Mouse (Mus musculus): ENCODE data around the gene Vmn2r19. TPM values are rescaled to one million over a fixed set of nuclear protein-coding genes. Genes with fewer than 3 reads are reported as not detected.
"Not testable (repeated sequence)": the region's sequence is repeated elsewhere in the genome, so short reads cannot be mapped to it uniquely, and the experiment has no call there.

The Vmn2r19 gene
- total RNA-seq (2021): not detected in 2 replicates
- long read RNA-seq, experiment 1: 0 reads
- long read RNA-seq, experiment 2: 0 reads

- DNase-seq: no peak
These were observed at the start of gene Vmn2r19 for GRCm38 (mm10) chr6:123308033-123308432. Gene Vmn2r19 (plus strand): TSS chr6:123308333.

DNA sequence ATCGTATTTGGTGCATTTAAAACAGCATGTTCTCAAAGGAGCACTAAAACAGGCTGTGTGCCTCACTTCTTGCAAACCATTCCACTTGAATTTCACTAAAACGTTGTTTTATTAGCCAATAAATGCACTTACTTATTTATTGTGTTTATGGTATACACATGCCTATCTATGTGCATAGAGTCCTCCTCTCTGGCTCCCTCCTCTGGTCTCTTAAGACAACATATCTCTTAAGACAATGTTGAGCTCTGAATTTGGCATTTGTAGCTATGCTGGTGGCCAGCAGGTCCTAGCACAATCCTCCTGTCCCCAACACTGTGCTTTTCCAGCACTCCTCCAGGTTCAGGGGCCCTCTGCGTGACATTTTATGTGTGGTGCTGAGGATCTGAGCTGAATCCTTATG, 49.2 kb upstream of the Vmn2r19 start:
- no peak for DNase-seq

- DNase-seq: no peak
These were observed 48.1 kb upstream of the Vmn2r19 start for GRCm38 (mm10) chr6:123259889-123260603.

- DNase-seq: no peak
These were observed 47.3 kb upstream of the Vmn2r19 start for GRCm38 (mm10) chr6:123260868-123261267.

GRCm38 (mm10) chr6:123261555-123262161, 46.5 kb upstream of the Vmn2r19 start, which contains the start of gene Clec4d:
Gene Clec4d (plus strand): TSS chr6:123262111.
- DNase-seq: no peak

- DNase-seq: no peak
These were observed 43.9 kb upstream of the Vmn2r19 start for GRCm38 (mm10) chr6:123264194-123264593.

GRCm38 (mm10) chr6:123265809-123266208, 42.3 kb upstream of the Vmn2r19 start:
- DNase-seq: no peak

GRCm38 (mm10) chr6:123266945-123267344, 41.2 kb upstream of the Vmn2r19 start:
- DNase-seq: no peak

GRCm38 (mm10) chr6:123279443-123279842, 28.7 kb upstream of the Vmn2r19 start:
- DNase-seq: no peak

DNA sequence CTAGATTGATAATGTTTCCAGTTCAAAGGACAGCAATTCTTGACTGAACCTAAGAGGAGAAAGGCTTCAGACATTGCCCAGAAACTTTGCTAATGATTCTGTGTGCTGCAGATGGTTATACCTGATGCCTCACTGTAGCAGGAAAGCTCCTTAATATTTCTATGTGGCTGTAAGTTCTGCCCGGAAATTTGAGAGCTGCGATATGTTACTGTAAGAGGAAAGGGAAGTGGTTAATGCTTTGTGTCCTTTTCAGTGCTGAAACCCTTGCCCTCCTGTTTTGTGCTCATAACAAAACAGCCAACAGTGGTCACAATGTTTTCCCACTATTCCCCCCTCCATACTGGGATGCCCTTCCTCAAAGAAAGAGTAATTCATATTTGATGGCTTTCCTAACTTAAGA, 21.8 kb upstream of the Vmn2r19 start:
- no peak for DNase-seq

DNA sequence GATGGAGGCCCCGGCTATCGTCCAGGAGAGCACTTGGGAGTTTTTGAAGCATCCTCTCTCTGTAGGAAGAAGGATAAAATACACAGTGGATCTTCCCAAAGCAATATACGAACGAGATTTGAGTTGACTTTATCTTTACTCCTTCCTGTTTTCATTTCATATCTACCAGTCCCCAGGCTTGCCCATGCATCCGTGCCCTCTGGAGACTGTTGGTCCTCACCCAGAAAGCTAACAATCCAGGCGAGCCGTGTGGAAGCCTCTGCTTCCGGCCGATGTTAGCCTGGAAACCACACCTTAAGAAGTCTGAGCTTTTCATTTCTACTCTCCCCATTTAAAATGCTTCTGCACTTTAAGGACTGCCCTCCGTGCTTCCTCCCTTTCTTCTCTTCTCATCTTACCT, 19.2 kb upstream of the Vmn2r19 start:
- no peak for DNase-seq

DNA sequence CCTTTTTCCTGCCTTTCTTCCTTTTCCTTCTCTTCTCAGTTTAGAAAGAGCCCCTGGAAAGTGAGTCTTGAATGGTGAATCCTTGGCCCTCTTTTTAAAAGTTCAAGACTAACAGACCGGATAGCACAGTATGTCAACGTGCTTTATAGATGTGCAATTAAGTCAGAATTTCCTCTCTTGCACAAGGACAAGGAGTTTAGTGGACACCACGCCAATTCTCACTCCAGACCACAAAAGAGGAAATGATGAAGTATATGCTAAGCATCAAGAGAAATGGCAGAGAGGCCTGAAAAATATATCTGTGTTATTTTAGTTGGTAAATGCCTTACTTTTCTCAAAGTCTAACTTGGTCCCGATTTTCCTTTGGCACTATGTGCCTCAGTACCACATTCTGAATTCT, 18.4 kb upstream of the Vmn2r19 start, which contains the start of gene Clec4e:
TSS of gene Clec4e (minus strand) at position 118 of the 400 bp plus-strand sequence.
- no peak for DNase-seq

DNA sequence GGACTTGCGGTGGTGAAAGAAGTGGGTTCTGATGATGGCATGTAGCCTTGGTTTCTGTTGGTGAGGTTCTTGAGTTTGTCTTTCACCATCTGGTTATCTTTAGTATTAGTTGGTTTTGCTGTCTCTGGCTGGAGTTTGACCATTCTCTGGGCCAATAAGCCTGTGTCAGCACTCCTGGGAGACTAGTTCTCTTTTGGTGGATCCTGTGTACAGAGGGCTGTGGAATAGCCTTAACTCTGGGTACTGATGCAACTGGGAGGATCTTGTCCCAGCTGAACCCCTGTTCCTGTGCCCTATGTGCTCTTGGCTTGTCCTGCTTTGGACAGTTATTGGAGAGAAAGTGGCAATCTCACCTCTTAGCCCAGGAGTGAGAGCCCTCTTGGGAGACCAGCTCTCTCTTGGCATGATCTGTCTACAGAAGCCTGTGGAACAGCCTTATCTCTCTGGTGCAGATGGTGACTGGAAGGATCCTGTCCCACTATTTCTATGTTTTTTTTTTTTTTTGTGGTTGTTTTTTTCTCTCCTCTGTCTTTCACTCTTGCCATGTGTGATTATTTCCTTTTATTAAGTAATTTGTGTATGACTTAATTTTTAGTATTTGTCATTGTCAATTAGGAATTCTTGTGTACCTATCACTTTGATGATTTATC, 15.3 kb upstream of the Vmn2r19 start:
- no peak for DNase-seq

GRCm38 (mm10) chr6:123293509-123293908, 14.6 kb upstream of the Vmn2r19 start:
- DNase-seq: not testable (repeated sequence)

- DNase-seq: no peak
These were observed 11.4 kb upstream of the Vmn2r19 start for GRCm38 (mm10) chr6:123296687-123297086.

GRCm38 (mm10) chr6:123306315-123306714, 1.8 kb upstream of the Vmn2r19 start:
- not testable (repeated sequence) for DNase-seq

GRCm38 (mm10) chr6:123332503-123332902, 24.4 kb downstream of the Vmn2r19 start:
- DNase-seq: no peak

DNA sequence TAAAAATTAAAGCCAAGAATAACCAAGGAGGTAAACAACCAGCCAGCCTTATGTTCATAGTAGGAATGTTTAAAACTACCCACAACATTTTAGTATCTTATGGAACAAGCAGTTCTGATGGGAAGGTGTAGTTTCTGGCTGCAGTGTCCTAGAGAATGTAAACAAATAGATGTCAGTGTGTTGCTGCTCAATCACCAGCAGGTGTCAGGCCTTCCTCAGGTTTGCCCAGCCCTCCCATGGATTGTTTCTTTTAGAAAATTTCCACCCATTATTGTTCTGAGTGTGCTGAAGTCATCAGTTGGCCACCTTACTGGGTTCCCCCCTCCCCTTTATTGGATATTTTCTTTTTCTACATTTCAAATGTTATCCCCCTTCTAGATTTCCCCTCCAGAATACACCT, 32.0 kb downstream of the Vmn2r19 start:
- no peak for DNase-seq

GRCm38 (mm10) chr6:123346141-123346540, 38.0 kb downstream of the Vmn2r19 start:
- DNase-seq: no peak

Data from adrenal gland, postnatal 14 days (tissue).